Mouse (Mus musculus) urinary bladder, postnatal 4 days (tissue): Measurements from ENCODE around the gene Dusp13.
A peak's percentile ranks its signal among the peaks of the same experiment; 100 is the strongest.

Experiments used
- DNase-seq, 2 experiments: peaks; one replicate each; pipeline ENCODE4 v3.0.0; 2021 to 2022; ENCODE audit warnings: low spot score in 2 of 2

Dusp13 gene

DNA sequence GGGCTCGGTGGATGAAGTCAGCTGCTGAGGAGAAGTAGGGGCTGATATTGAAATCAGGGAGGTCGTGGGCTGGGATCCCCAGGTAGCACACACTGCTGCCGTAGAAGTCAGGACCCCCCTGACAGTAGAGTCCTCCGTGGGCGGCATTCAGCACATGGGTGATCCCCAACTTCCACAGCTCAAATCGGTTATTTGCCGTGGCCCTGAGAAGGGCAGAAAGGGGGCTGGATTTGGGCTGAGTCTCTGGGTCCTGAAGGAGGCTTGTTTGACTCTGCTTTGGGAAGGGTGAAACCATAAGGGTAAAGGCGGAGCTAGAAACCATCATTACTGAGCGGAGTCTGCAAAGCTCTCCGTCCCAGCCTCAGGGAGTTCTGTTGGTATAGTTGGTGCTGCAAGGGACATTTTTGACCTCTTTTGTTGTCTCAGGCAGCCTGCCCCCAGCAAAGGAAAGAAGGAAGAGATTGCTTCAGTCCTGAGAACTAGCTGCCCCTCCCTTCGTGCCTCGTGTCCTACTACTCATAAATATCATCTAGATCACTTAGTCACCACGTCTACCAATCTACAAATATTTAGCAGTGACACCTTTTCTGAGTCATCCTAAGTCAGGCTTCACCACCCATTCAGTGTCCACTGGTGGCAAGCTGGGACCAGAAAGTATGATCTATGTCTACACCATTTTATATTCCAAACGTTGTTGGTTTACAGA is 3.4 kb downstream of the Dusp13 start:
- DNase-seq = no peak

DNA sequence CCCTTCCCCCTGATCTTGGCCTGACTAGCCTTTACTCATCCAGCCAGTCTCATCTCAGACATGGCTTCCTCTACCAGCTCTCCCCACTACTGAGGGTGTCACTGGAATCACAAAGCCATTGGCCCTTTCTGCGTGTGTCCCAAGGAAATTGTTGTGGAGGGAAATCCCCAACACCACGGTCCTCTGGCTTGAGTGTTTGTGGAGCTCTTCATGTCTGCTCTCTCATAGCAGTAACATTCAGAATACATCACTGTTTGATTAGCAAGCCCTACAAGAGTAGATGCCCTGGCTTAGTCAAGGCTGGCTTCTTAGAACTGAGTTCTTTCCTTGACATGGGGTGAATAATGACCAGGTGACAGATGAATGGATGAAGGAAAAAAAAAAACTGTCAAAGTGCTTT is 4.1 kb downstream of the Dusp13 start:
- DNase-seq = no peak

DNA sequence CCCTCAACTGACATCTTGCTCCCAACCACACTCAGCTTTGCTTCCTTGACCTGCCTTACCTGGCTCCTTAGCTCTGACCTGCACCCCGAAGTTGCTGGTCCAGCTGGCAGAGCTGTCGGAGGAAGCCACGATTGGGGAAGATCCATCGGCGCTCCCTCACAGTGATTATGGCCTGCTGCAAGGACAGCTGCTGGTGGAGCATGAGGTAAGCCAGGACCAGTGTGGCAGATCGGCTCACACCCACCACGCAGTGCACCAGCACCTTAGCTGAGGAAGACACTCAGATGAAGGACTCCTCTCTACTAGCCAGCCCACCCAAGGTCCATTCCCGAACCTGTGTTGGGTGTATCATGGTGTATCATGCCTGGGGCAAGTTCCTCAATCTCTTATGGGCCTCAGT is 4.7 kb downstream of the Dusp13 start:
- no peak for DNase-seq

DNA sequence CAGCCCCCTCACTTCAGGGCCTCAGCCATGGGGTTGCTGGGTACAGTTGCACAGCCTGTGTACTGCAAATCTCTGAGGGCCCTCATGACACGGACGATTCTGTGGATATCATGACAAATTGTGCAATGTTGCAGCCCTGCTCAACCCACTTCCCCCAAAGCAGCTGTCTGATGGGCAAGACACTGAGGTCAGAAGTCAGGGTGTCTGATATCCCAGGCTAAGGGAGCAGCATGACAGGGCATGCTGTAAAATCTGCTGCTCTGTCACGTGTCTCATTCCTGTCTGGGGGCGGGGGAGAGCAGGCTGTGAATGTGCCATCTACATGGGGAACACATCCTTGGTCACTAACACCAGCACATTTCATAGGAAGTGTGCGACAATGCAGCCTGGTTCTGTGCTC is 5.8 kb downstream of the Dusp13 start:
- DNase-seq = no peak

DNA sequence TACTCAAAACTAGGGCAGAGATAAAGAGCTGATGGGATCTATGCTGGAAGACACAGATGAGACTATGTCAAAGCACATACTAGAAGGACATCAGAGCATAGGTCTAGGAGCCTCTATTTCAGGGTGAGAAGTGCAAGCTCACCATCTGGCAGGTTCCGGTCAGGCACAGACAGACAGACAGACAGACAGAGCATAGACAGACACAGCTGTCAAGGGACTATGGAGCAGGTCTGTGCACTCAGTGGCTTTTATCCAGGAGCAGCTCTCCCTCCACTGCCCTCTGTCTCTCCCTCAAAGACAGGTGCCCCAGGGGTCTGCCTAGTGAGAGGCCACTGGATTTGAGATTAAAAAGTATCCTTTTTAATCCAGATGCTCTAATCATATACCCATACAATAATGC is 6.8 kb downstream of the Dusp13 start:
- no peak for DNase-seq

DNA sequence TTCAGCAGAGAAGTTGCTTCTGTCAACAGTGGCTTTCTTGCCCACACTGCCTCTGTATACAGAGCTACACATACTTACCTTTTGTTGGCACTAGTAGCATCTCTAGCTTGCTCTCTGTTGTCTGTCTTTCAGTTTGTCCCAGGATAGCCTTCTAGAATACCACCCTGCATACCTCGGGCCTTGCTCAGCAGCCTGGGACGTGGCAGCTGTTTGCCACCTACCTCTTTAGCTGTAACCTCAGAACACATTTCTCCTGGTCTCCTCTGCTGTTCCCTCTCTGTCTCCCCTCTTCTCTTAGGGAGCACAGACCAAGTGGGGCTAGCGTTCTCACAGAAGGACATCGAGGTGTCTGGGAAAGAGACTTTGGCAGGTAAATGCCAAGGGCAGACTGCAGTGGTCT is 8.5 kb downstream of the Dusp13 start:
- DNase-seq = no peak

DNA sequence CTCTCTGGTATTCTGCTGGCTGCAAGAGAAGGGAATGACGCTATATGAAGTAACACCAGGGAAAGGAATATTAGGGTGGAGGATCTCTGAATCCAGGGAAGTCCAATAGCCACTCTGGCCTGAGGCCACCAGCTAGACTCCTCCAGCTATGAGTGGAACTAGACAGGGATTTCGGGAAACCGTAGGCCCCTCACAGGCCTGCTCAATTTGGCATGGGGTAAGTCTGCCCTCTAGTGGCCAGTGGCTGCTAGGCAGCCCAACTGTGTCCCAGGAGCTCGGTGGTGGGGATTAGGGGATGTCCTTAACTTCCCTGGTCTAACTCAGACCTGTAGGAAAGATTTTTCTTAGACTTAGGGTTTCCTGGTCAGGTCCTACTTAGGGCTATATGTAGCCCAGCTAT is 9.2 kb downstream of the Dusp13 start:
- DNase-seq = peak; percentile 74 to 85

DNA sequence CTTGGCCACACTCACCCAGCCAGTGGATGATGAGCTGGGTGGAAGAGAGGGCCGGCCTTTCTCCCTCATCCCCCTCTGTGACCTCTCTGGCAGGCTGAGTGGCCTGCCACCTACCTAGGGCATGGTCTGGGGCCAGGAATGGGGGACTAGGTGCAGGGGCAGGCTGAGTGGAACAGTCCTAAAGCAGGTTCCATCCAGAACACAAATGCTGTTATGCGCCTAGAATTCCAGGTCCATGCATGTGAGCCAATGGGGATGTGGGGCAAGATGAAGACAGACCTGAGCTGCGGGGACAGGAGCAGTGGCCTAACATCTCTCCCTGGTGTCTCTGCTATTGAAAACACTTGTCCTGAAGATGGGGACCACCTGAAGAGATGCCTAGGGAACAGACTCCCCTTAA is 9.7 kb downstream of the Dusp13 start:
- DNase-seq = no peak

DNA sequence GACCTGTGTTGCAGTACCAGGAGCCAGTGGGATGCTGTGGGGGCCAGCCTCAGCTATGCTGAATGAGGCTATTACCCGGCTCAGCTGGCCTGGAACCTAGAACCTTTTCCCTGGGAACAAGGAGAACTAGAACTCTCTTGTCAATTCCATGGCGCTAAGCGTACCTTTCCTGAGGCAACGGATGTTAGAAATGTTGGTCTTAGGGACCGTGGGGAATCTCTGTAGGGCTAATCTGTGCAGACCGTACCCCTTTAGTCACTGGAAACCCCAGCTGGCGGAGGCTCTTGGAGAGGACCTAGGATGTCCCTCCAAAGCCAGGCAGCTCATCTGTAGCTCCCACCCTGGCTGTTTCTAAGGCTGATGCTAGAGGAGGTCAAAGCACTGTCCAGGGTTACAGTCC is 10.6 kb downstream of the Dusp13 start:
- DNase-seq = peak in 1 of 2 experiments; percentile 57

DNA sequence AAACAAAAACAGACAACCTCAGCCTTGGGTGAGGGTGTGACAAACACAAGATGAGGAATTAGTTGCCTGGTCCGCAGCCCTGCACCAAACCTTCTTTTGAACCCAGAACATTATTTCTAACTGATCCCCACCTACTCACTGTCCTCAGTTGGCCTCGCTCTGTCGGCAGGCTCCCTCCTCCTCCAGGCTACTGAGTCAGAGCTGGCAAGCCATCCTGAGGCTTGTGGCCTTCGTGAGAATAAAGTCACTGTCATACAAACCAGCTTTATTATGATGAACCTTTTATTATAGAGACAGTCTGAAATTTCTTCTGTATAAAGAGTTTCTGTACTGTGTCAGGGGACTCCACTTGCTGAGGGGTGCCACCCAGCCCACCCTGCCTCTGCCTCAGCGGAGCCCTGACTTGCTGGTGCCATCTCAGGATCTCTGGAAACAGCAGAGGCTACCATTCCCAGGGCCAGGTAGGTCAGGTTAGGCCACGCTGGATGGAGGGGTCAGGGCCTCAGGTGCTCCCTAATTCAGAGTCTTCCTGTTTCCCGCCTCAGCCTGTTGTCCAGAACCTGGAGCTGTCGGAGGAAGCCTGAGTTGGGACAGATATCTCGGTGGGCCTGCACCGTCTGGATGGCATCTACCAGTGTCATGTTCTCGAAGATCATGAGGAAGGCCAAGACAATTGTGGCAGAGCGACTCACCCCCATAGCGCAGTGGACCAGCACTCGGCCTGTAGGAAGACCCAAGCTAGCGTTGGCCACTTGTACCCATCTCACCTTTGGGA is 17.7 kb downstream of the Dusp13 start:
- no peak for DNase-seq

DNA sequence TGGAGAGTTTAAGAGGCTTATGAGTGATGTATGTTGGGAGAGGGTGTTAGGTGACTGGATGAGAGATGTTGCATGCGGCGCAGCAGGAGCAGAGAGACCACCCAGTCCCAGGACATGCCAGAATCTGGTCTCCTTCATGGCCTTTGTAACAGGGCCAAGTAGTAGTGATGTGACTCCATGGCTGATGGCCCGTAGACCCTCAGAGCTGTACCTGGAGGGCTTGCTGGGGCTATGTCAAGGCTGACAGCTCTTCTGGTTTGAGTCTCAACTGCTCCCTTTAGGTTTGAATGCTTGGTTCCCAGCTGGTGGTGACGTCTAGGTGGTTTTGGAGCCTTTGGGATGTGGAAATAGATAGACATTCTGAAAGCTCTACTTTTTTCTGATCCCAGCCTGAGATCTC is 21.0 kb downstream of the Dusp13 start:
- DNase-seq = no peak

DNA sequence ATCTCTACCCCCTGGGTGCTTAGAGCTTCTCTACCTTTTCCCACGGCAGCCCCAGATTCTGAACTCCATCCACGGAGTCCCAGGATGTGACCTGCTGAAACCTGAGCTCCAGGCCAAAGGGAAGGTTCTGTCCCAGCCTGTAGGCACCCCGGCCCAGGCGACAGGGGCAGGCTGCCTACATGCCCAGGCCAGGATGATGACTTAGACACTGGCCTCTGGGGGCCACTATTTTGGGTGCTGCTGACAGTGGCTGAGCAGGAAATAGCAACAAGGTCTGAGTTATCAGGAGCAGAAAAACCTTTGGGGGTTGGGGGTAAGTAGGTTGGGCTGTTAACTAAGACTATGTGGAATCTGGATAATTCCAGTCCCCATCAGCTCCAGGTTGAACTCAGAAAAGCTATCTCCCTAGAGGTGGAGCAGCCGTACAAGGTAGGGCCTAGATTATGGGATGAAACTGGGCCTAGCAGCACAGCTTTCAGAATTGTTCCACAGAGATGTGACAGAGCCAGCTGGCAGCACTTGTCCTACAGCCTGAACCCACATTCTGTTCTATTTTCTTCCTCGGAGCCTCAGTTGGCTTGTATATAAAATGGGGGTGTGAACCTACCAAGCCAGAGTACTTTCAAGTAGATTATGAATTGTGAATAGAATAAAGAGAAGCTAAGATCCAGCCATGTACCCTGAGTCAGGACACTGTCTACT is 21.8 kb downstream of the Dusp13 start:
- DNase-seq = no peak

DNA sequence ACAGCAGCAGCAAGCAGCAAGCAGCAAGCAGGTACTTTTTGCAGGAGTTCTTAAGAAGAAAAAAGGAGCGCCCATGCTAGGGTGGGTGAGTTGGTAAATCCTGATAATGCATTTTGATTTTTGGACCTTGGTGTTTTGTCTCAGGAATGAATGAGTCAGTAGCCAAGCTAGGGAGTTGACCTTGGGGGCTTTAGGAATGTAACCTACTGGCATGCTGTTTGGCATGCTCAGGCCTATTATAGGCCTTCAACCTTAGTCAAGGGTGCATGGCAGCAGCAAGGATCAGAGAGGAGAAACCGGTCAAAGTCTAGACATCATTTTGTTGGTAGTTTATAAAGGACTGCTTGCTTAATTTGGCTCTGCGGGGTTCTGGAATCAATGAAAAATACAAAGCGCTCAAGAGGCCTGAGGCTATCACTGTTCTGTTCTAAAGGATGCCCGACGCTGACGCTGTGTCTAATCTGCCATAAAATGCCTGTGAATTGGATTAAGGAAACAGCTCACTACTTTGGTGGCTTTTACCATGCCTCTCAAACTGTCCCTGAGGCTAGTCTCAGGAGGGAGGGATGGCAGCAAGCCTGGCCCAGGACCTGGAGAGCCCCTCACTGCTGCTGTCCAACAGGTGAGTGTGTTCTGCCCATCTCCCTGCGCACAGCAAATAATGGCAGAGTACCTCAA is 28.8 kb downstream of the Dusp13 start:
- no peak for DNase-seq

DNA sequence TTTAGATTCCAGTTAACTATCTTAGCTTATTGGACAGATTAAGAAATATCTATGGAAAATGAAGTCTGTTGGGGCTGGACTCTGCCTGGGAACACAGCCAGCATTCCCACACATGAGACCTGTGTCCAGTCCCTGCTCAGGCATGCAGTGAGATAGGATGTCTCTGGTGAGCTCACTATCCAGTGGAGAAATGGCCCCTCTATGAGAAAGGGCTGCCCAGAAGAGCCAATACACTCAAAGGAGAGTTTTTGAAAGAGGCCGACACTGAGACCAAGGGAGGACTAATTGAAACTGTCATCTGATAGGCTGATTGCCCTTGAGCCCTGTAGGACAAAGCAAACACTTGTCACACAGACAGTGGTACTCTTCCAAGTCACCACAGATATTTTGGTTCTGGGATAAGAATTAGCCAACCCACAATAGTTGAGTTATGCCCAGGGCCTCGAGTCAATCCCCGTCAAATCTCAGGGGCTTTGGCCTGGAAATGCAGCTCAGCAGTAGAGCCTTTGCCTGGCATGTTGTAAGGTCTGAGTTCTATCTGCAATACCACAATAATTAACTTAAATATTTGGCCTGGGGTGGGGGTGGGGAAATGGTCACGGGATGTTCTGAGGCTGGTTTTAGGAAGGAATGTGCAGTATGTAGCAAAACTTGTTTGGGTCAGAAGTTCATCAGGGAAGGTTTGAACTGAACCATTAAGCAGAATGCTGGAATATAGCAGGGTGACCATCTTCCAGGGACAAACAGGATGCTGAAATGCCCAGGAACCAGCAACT is 30.4 kb downstream of the Dusp13 start:
- DNase-seq = no peak

DNA sequence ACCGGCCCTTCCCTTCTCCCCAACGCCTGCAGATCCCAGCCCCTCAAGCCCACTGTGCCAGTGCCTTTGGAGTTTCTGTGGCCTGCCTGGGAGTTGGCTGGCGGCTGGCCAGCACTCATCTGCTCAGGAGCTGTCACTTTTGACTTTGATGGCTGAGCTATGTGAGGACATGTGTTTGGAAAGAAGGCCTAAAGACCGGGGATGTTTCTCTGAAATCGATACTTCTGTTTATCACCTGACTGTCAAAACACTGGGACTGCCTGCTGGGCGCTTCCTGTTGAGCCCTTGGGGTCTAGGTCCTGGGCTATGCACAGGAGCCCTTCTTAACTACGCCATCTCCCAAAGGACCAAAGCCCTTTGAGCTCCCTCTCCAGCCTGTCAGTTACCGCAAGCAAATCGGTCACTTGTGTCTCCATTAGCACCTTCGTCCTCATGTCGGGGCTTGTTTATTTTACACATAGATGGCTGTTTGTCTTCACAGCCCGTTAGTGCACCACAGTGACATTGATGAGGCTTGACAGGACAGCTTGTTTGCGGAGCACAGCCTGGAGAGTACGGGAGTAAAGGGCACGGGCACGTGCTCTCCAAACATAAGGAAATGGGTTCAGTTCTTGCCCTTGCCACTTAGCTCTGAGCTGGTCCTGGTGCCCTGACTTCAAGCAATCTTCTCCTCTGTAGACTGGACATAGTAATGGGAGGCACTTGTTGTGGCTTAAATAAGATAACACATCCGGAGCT is 31.2 kb downstream of the Dusp13 start:
- DNase-seq = no peak

DNA sequence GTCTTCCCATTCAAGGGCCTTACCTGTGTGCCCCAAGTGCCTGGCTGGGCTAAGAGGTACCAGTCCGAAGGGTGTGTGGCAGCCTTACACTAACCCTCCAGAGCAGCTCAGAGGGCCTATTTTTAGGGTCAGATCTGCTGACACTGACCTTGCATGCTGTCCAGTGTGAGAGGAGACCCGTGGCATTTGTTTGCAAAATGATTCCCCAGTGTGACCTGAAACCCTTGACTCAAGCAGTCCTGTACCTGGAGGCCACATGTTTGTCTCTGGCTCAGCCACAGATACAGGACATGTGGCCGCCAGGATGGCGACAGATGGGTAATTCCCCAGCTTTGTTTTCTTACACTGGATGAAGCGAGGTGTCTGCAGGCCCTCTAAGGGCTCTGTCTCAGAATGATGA is 36.5 kb downstream of the Dusp13 start, which contains the start of gene Dupd1:
Gene Dupd1 (minus strand): TSS at position 91 of the 400 bp plus-strand sequence.
- no peak for DNase-seq

DNA sequence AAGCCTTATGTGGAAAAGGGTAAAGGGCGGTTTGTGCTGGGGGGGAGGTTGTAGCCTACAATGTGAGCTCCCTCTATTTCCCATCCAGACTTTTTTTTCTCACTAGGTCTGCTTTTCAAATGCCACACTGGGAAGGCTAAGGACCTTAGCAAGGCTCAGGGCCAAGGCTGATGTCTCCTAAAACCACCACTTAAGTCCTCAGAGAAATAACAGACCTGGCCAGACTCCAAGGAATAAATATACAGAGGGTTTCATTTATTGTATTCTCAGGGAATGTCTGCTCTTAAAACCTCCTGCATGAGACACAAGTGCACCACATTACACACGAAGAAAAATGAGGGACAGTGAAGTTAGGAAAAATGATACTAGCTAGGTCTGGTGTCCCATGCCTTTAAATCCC is 39.8 kb downstream of the Dusp13 start:
- no peak for DNase-seq

DNA sequence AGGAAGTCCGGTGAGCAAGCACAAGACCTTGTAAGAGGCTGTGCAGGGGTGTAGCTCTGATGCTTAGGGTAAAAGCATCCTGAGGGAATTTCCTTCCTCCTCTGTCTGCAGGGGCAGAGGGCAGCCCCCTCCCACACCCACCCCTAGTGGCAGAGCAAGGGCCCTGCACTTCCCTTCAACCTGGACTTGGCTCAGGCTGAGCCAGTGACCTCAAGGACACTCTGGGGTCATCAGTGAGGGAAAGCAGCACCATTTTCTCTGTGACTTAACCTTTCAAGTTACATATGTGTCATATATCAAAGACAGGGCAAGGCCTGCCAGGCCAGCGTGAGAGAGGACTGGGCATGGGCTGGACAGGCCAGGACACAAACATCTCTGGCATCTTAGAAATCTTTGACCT is 41.4 kb downstream of the Dusp13 start:
- no peak for DNase-seq

DNA sequence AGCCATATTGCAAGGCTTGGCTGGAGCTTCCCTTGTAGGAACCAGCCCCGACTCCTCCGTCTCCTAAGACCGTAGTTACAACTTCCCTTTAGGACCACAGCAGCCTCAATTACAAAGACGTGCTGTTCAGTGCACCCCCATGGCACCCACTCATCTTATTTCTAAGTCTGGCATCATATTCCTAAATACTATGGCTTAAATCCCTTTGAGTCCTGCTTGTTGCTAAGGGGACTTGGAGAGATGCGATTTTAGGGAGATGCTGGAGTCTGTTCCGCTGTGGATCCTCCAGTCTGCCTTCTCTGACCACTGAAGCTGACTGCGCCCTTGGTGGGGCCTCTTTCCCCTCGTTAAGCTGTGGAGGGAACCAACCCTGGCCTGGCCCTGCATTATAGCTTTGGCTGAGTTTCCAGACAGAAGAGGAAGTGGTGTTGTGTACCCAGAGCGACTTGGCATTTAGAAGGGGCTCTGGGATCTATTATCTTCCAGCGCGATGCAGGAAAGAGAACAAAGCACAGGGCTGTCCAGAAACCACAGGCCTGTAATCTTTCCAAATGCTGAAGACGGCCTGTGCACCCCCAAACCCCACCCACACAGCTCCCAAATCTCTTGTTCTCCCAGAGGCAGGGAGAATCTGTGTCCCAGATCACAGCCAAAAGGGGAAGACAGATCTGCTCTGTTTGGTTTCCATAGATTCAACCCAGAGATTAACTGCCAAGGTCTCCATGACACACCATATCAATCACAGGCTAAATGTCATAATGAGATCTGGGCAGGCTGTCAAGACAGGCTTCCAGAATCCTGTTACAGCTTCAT is 44.0 kb downstream of the Dusp13 start:
- peak in 1 of 2 experiments; percentile 39 for DNase-seq

DNA sequence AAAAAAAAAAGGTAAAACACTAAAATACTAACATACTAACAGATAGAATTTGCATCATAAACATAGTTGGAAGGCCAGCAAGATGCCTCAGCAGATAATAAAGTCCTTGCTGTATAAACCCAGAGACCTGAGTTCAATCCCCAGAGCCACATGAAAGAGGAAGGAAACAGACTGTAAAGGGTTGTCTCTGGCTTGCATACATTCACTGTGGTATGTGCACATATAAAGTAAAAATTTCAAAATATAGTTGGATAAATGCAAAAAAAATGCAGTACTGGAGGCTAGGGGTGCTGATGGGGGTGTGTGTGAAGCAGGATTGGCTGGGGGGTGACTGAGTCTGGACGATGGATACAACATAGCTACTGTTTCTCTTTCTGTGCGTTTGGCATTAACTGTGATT is 45.5 kb downstream of the Dusp13 start:
- no peak for DNase-seq
